Mouse (Mus musculus): ENCODE data around the gene Epb41l2.

The Epb41l2 gene

DNA sequence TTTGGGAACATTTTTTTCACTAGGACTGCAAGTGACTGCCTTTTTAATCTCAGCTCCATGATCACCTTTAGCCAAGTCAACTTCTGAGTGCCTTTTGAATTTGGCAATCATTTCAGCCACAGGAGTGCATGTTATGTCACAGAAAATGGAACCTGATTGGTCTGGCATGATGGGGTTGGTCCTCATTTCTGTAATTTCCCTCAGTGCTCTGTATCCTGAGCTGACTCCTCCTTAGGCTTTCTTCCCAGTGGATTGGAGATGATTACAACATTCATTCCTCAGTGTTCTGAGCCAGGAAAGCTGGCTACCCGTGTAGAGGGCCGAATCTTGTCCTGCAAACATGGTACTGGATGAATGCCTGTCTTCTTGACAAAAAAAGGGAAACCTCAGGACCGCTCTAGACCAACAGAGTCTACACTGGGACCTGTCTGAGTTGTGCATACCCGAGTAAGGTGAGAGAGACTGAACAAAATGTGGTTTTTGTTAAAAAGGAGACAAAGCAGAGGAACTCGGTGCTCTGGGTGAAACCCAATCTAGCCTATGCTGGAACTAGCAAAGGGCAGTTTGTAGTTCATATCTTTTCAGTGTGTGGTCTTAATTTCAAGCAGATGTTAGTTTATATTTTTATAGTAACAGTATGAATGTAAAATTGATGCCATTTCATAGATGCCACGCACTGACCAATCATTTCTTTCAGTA is 77.3 kb downstream of the Epb41l2 start:
- DNase-seq (ENCODE audit: low spot score in 2 of 2): no peak

DNA sequence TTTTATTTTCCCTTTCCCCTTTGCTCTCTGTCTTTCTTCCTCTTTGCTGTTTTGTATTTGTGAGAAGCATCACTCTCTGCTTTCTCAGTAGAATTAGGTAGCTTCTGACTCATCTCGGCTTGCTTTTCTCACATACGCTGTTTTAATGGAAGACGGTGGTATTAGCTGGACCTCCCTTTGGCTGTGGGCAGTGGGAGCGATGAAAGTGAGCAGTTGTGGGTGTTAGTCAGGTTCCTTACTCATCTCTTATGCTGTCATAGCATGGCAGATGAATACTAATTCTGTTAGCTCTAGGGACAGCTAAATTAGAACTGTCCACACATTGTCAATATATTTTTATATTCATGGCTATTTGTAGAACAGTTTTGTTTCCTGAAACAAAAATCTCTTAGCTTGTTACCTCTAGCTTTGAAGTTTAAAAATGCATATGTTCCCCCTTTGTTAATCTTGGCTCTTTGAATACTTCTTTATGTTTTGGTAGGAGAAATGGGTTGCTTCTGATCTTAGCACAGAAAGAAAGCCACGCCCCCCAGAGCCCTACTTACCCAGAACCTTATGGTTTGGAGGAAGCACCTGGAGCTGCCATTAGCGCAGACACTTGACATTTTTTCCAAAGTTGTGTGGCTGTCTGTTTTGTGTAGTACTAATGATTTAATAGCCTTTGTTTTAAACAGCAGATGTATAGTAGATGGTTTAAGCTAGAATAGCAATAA is 78.1 kb downstream of the Epb41l2 start:
- no peak for DNase-seq (ENCODE audit: low spot score in 2 of 2)

DNA sequence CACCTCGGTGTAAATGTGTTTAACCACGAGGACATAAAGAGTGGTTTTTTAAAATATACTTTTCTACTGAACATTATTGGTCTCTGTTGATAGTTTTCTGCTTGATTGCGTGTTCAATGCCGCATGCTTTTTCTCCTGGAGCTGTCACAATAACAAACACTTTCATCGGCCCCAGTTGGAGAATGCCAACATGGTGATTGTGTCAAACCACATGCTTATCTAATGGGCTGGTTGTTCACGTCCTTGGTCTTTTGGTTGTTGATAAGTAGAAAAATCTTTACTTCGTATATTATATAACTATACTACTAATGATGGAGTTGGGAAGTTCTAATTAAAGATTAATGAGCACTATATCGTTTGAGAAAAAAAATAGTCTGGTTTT is 78.7 kb downstream of the Epb41l2 start:
- DNase-seq (ENCODE audit: low spot score in 2 of 2): no peak

DNA sequence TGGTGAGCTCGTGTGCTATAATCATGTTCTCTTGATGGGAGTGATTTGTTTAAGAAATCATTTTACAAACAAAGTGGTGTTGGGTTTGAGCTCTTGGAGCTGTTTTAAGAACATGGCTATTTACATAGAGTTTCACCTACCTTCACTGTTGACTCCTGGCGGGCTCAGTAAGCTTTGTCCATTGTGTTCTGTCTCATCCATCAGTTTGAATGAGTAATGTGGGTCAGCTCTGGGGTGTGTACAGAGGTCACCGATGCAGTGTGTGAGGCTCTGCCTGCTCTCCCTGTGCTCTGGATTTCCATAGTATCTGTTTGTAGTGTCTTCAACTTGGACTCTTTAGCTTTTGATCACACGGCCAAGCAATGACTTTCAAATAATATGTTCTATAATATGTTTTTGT is 79.6 kb downstream of the Epb41l2 start:
- DNase-seq (ENCODE audit: low spot score in 2 of 2): no peak

DNA sequence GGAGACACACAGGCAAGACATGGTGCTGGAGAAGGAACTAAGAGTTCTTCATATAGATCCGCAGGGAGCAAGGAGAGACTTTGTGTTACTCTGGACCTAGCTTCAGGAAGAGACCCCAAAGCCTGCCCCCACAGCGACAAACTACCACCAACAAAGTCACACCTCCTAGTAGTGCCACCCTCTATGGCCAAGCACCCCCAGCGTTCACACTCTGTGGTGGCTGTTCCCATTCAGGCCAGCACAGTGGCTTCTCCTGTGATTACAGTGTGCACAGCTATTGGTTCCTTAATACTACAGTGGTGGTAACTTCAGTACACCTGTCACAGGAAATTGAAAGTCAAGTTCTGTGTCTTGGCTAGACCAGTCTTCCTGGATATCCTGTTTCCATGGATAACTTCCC is 80.3 kb downstream of the Epb41l2 start:
- DNase-seq (ENCODE audit: low spot score in 2 of 2): no peak

DNA sequence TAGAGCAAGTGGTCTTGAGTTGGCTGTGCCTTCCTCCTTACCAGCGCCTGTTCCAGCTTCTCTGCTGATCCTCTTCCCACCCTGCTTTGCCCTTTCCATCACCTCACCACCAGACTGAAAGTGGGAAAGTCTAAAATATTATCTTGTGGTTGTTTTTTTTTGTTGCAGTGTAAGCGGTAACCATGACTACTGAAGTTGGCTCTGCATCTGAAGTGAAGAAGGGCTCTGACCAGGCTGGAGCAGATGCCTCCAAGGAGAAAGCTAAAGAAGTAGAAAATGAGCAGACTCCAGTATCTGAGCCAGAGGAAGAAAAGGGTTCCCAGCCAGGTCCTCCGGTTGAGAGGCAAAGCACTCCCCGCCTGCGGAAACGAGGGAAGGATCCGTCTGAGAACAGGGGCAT is 81.8 kb downstream of the Epb41l2 start:
- DNase-seq (ENCODE audit: low spot score in 2 of 2): no peak

DNA sequence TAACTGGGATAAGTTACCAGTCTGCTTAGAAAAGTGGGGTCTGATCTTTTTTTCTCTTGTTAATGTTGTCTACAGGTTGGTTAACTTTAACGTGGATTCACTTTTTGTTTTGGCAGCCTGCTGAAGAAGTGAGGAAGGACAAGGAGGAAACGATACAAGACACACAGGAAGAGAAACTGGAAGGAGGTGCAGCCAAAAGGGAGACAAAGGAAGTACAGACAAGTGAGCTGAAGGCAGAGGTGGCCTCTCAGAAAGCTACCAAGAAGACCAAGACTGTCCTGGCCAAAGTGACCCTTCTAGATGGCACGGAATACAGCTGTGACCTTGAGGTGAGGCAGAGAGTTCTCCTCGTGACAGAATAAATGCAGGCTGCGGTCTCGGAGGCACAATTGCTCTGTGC is 84.0 kb downstream of the Epb41l2 start:
- no peak for DNase-seq (ENCODE audit: low spot score in 2 of 2)

DNA sequence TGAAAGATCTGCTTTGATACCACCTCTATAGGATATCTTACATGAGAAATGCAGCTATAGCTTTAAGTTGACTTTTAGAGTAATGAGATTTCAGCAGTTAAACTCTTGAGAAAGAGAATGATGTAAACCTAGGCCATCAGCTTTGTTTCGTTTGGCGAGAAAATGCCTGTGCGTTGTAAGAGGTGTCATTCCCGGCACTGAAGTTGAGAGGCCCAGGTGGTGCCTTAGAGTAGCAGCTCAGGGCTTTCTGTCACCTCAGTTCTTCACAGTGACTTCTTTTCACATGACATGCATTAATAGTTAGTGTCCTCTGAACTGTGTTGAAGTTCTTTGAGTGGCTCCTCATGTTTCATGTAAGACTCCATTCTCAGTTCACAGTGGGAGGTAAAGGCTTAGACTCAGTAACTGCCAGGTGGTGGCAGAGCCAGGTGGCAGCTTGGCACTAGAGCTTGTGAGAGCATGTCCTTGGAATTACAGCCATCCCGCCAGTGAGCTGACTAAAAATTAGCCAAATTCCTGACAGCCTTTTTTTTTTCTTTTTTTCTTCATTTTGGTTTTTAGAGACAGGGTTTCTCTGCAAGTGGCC is 84.7 kb downstream of the Epb41l2 start:
- no peak for DNase-seq (ENCODE audit: low spot score in 2 of 2)

DNA sequence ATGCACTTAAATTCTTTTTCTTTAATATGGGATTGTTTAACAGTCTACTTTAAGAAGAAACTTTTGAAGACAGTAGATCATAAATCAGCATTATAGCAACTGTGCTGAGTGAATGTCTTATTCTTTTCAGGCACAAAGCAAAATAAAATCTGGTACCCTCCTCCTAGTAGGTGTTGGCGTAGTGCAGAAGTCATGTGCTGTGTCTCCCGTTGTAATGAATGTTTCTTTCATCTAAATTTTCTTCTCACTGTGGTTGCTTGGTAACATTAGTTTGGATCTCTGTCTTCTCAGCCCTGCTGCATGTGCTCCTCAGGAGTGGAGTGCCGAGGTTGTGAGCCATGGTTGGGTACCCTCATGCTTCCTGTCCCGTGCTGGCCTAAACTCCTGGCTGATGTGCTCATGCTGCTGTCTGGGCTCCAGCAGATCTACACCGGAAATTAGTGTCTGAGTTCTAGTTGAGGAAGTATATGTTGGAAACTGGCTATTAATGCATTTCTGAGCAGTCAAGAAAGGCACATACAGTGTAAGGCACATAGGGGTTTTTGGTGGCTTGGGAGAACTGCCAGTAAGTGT is 87.4 kb downstream of the Epb41l2 start:
- no peak for DNase-seq (ENCODE audit: low spot score in 2 of 2)

DNA sequence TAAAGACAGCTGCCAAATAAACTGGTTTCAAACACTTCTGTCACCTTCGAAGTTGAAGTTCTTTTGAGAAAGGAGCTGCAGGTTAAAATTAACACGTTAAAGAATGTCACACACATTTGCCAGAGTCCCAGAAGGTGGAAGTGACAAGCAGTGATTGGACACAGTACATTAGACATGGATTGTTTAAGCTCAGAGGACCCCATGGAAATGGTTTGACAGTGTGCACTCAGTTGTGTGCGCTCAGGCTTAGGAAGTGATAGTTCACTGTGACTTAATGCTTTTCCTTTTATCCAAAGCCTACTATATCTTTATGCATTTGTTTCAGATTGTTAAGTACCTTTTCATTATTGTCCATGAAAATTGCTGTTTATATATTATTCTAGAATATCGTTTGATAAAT is 89.1 kb downstream of the Epb41l2 start:
- no peak for DNase-seq (ENCODE audit: low spot score in 2 of 2)

DNA sequence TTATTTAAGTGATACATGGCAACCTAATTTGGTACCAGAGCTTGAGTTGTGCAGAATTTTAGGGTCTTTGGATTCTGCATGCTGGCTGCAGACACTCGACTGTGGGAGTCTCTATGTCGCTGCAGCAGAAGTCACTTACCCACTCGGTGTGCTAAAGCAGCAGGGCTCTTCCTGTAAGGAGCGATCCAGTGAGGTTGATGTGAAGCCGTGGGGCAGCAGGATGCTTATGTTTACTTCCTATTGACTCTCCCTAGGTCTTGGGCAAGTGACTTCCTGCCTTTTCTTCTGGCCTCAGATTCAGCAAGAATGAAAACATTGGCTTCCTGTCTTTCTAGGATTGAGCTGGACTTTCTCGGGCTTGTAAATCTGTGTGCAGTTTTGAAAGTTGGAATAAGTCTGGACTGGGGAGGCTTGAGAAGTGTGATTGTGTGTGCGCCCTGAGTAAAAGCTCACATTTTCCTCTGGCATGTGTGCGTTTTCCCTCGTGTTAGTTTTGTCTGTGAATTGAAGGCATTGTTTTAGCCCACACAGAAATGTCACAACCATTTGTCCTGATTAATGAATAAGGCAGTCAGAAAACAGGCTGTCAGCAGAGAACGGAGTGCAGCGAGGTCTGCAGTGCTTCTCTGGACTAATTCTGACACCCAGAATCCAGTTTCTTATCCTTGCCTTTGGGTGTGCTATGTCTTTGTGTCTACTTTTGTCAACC is 89.9 kb downstream of the Epb41l2 start:
- DNase-seq (ENCODE audit: low spot score in 2 of 2): no peak

DNA sequence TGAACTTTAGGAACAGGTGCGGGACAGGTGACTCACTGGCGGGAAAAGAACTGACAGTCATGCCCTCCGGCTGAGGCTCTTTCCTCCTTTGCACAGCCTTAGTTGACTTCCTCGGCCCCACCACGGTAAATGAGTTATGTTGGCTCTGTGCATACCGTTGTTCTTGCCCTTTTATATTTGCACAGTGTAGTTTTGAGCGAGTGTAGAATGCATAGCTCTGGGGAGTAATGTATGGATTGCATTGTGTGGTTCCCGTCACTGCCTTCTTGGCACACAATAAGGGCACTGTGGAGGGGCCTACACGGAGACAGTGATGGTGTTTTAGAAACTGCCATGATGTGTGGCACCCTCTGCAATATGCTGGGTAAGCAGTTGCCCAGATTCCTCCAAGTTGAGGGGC is 93.6 kb downstream of the Epb41l2 start:
- DNase-seq (ENCODE audit: low spot score in 2 of 2): no peak

DNA sequence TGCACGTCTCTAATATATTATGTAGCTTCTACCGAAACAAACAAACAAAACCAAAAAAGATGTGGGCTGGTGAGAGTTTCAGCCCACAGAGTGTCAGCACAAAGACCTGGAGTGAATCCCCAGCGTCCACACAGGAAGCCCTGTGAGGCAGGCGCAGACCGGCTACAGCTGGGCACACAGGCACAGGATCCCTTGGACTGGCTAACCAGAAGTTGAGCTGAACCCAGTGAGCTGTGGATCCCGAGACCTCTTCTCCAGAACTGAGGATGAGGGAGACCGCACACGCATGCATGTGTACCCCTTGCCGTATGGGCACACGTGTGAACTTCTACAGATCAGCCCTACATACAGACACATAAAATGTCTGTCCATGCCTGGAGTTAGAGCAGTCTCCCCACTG is 94.2 kb downstream of the Epb41l2 start:
- no peak for DNase-seq (ENCODE audit: low spot score in 2 of 2)

DNA sequence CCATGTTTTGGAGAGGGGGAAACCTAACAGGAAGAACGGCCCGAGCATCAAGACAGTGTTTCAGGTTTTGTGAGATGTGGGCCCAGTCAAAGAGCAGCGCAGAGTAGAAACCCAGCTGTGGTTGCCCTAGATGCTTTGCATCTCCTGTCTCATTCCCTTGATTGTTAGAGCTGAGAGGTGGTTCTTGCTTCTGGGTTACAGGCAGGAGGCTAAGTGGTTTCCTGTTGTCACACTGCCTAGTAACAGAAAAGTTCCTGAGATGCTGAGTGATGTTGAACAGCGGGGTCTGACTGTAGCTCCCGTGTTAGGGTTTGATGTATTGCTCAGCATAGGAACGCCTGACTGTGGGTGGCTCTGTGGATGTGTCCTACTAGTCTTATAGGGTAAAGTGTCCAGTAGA is 97.5 kb downstream of the Epb41l2 start:
- no peak for DNase-seq (ENCODE audit: low spot score in 2 of 2)

DNA sequence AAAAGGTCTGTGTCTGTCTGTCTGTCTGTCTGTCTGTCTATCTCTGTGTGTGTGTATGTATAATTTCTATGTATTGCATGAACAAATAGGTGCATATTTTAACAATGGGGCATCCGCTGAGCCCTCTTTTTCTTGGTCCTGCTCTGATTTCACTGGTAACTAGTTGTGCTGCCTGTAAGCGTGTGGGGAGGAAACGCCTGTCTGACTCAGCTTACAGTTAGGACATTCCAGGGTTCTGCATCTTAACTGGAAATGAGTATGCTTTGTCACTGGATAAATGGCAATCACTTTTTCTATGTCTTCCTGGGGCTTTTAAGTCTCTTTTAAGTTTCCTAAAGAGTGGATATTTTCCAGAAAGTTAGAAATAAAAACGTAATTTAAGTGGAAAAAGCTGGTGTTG is 98.4 kb downstream of the Epb41l2 start:
- no peak for DNase-seq (ENCODE audit: low spot score in 2 of 2)

DNA sequence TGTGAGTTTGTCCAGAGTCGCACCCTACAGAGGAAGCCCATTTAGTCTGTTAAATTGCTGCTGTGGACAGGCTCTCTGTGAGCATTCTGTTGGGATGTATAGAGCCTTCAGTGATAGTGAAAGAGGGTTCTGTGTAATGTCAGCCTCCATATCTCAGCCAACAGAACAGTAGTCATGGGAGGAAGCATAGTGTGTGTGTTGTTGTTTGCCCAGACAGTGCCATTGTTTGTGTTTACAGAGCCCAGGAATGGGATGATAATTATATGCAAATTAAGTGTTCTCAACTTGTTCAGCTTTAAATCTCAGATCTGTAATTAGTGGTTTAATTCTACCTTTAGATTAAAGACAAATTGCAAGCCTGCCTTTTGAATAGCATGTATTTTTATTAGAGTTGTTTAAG is 102.2 kb downstream of the Epb41l2 start:
- DNase-seq (ENCODE audit: low spot score in 2 of 2): no peak

DNA sequence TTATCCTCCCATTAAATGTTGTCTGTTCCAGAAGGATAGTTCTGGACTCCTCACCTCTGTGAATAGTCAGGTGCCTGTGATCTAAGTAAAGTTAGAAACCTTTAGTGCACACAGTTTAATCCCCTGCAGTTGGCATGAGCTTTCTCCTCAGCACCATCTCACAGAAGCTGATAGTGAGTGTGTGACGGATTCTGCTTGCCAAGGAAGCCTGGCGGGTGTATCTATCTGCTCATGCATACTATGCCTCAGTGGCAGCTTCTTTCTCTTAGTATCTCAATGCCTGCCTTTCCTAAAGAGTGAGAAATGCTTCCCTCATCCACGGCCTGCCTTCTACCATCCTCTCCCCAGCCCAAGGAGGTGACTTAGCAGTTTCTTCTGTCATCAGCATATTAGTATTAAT is 103.1 kb downstream of the Epb41l2 start:
- no peak for DNase-seq (ENCODE audit: low spot score in 2 of 2)

DNA sequence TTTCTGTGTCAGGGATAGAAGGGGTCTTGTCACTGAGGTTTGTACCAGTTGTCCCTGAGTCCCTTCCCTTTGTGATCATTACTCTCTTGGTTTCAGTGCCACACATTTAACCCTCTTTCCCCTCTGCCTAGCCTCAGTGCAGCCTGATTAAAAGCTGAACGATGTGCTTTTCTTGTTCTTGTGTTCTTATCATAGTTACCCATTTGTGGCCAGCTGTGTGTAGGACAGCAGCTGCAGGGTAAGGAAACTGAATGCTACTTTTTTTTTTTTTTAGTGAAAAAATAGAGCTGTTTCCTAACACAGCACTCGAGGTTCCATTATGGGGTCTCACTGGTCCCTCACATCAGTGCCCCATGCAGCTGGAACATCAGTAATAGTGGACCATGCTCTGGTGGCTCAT is 106.9 kb downstream of the Epb41l2 start:
- DNase-seq (ENCODE audit: low spot score in 2 of 2): no peak

DNA sequence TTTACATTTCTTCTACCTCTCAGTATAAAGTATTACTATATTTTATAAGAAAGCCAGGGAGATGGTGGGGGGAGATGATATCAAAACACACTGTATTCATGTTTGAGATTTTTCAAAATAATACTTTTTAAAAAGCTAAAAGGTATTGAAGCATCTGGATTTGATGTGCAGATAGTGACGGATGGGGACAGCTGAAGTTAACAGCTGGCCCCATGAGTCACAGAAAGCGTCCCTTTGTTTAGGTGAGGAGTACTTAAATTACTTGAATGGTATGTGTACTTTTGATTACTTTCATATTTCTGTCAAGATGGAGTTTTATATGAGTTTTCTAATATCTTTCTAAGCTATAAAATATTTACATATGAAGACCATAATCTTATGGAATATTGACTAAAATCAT is 112.3 kb downstream of the Epb41l2 start:
- no peak for DNase-seq (ENCODE audit: low spot score in 2 of 2)

DNA sequence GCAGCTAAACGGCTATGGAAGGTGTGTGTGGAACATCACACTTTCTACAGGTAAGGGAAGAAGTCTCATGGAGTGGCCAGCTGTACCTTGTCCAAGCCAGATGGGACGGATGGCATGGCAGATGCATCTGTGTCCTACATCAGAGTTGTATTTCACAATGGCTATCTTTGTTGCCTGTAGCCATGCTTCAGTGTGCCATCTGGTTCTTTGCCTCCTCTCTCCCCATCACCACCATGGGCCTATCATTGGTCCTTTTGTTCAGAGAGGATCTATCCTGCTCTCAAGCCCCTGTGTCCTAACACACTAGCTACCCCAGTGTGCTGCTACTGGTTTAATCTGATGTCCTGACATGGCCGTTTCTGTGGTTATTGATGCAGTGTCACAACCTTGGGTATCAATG is 120.1 kb downstream of the Epb41l2 start:
- no peak for DNase-seq (ENCODE audit: low spot score in 2 of 2)

DNA sequence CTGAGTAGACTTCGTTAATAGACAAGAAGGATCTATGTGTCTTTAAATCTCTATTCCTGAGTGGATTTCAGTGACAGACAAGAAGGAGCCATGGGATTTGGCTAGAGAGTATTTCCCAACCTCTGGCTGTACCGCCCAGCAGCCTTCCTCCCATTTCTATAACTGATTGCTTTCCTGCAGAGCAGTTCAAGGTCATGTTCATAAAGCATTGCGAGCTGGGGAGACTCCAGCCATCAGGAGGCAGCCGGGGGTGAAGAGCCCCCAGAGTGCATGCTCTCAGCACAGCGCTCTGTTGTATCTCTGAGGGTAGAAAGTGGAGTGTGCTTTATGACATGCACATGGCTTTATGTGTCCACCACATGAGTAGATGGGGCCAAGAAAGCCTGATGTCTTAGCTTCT is 123.2 kb downstream of the Epb41l2 start:
- no peak for DNase-seq (ENCODE audit: low spot score in 2 of 2)

DNA sequence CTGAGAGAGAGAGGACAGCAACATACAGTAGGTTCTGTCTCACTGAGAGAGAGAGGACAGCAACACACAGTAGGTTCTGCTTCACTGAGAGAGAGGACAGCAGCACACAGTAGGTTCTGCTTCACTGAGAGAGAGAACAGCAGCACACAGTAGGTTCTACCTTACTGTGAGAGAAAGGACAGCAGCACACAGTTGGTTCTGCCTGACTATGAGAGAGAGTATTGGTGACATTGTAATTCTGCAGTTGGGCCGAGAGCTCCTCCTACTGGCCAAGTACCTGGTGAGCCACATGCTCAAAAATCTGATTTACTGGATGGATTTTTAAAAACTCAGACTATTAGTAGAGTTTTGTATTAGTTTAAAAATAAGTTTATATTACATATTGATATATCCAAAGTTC is 128.9 kb downstream of the Epb41l2 start:
- DNase-seq (ENCODE audit: low spot score in 2 of 2): peak; percentile 25 to 35

Data from urinary bladder, adult 18-20 months (tissue).